Mouse (Mus musculus) spleen, embryonic (tissue): ENCODE data around the gene Zfp593.

Source experiments
- CTCF ChIA-PET: fragments of 350-600 bp; sonication (Branson Sonifier 250); formaldehyde crosslinking; loops from one replicate; lab custom pipeline; 2022; lab: Charles Lee

Zfp593 gene

DNA sequence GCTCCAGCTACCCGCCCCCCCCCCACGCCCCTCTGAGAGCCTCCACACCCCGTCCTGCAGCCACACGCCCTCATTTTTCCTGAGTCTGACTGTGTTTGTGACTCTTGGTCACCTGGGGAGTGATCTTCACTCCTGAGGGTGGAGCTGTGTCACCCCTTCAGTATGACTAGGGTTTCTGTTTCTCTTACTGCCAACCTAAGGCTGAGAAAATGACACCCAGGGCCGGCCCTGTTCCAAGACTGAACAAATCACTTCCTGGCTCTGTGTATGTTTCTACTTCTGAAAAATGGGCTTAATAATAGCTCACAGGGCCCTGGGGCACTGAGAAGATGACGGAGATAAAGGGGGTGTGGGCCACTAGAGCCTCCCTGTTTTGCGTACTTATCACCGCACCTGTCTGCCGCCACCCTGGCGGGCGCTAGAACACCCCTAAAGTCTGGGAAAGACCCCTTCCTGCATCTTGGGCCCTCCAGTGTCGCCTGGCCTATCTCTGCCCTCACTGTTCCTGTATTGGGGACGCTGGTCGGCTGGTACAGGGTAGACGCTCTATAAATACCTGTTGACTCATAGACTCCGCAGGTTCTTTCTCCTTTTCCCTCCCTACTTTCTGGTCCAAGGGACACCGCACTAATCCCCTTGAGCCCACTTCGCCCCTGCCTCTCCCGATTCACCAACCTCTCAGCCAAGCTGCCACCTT lies 7.7 kb downstream of the Zfp593 start:
- CTCF ChIA-PET, result interaction anchor here (0.6 kb wide), 1 partner anchor 1429 kb away, joined by 3 read pairs; no protein-coding TSS in a partner anchor

DNA sequence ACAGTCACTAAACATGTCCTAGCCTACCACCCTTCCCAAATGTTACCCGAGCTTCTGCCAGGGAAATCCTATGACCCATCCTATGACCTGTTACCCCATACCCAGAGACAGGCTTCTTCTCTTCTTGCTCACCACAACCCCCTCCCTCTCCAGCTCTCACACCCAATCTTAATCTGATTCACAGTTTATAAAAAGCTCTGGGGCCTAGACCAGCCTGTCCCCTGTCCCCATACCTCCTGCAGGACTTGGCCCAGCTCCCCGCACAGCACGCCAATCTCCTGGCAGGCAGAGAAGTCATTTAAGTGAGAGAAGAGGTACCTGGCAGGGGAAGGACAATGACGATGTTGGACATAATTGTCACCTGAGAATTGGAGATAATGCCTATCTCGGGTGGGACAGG lies 10.5 kb downstream of the Zfp593 start:
- CTCF ChIA-PET, result no interaction called here

DNA sequence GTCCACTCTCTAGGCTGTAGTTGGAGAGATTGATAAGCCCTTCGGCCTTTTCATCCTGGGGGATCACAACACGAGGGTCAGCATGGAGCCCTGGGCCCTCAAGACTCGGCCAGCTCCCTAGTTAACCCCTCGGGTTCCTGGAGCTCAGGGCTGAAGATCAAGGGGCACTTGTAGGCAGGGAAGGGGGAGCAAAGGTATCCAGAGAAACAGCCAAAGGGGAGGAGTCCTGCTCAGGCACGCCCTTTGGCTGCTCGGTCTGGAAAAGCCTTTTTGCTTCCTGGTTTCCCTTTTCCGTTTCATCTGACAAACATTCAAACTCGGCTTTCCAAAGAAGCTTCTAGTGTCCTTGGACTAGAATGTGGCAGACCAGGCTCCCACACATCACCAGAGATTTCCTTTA lies 15.0 kb downstream of the Zfp593 start:
- CTCF ChIA-PET, result no interaction called here

DNA sequence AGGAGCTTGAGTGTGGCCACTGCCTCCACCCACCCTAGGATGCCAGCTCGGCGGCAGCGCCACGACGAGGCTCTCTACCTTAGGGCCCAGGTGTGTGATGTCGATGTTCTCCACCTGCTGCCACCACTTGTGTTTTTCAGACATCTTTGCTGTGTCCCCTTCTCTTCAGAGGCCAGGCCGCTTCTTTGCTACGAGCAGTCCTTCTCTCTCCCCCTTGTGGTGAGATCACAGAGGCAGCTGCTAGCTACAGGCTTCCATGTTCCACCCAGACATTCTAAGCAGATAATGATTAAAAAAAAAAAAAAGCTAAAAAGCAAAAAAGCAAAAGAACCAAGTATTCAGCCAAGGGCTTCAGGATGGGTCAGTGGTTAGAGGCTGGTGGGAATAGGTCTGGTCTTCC lies 18.2 kb downstream of the Zfp593 start, which contains the start of gene Catsper4:
Catsper4 (minus strand) TSS at position 190 of the 400 bp plus-strand sequence.
- CTCF ChIA-PET, result no interaction called here

DNA sequence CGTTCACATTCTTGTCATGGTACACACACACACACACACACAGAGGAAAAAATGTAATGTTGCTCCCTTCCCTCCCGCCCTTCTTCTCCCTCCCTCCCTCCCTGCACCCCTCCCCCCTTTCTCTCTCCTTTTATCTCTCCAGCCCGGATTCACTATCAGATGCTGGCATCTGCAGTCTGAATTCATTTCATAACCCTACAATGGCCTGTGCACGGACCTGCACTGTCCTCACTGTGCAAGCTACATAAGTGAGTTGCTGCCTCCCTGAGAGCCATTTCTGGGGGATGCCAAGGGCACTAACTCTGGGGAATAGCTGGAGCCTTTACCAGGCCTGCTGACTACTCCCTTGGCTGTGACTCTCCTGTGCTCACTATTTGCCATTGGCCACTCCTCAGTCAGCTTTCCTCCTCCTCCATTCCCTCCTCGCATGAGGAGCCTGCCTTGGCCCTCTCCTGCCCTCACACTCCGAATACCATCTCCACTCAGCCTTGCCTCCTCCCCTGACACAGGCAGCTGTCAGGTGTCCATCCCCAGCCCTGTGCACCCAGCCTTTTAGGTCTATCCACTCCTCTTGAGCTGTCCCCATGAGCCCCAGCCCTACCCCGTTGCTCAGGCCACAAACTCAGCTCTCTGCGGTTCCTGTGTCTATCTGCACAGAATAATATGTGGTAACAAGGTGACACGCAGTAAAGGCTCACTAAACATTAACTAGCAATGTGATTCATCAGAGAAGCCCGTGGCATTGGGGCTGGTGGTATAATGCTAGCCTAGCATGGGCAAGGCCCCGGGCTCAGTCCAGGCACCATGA lies 22.4 kb downstream of the Zfp593 start:
- CTCF ChIA-PET, result interaction anchor here (0.7 kb wide), 1 partner anchor 9 kb away, joined by 3 read pairs; no protein-coding TSS in a partner anchor

DNA sequence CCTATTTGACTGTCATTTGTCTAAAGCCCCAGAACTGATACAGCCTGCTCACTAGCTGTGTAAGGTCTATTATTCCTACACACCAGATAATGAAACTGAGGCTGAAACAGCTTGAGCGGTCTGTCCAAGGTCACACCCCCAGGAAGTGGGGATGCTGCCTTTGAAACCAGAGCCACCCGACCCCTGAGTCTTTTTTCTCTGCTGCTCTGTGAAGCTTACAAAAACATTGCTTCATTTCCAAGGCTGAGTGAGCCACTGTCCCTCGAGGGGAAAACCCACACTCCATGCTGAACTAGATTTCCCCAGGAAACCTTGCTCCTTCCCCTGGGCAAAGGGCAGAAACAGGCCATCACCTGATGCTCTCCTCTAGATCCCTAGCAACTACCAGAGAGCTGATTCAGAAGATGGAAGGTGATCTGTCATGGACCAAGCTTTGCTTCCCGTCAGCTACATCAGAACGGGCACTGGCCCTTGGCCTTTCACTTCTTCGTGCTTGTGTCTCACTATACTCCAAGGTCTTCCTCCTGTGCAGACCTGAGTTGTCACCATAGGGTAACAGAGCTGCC lies 38.8 kb downstream of the Zfp593 start:
- CTCF ChIA-PET, result no interaction called here

DNA sequence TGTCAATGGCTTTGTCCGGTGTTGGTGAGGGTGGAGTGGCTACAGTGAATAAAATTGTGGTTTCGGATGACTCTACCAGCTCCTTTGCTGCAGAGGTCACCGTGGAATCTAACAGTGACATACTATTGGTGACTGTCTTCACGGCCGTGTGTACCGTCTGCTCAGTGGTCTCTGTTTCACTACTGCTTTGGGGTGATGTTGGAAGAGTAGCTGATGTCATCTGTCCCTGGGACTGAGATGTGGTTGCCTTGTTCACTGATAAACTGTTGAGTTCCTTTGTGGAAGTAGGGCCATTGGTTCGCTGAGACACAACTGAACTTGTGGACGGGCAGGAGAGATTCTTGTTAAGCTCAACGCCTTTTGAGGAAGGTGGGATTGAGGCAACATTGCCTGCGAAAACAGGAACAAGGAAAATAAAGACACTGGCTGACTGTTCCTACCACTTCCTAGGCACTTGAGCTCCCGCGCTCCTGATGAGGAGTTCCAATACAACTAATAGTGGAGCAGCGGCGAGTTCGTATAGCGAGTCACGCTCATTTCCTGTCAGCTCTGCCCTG lies 42.0 kb downstream of the Zfp593 start:
- CTCF ChIA-PET, result no interaction called here

DNA sequence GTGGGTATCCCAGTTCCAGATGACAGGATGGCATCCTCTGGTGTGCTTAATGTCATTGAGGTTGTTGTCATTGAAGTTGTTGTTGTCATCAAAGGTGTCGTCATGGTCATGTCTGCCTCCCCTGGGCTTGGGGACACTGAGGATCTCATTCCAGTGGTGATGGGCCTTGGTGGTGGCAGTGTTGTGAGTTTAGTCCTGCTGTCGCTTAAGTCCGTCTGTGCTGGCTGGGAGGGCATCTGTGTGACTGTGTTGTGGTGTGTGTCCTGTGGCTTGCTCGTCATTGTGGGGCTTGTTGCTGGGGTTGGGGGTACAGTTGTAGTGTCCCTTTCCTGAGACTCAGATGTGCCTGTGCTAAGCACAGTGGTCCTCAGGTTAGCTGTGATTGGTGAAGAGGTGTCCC lies 42.5 kb downstream of the Zfp593 start, which contains the start of gene Gm7534:
Gm7534 (minus strand) TSS at position 101 of the 400 bp plus-strand sequence.
- CTCF ChIA-PET, result no interaction called here

DNA sequence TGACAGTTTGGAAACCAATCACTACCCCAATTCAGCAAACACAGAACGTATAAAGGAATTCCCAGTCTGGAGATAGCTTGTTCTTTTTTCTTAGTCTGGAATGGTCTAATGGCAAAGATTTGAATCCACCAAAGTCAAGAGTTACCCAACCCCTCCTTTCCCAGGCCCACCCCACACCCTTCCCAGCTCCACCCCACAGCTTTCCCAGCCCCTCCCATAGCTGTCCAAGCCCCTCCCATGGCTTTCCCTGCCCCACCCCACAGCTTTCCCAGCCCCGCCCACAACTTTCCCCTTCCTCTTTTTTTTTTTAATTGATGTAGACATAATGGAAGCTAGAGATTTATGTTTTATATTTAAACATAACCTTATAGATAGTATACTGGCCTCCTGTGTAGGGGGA lies 46.0 kb downstream of the Zfp593 start:
- CTCF ChIA-PET, result no interaction called here
